Mouse (Mus musculus) neural tube, postnatal 0 days (tissue): Measurements from ENCODE around the gene Olfr1340. TPM values are rescaled to one million over a fixed set of nuclear protein-coding genes. Genes with fewer than 3 reads are reported as not detected.

Experiments
- polyA plus RNA-seq: library from polyadenylated mRNA; unstranded; fragments of >200 nt; fragmentation: Nextera tagmentation; extraction: Ambion mirVana; gene quantifications from 2 replicates; pipeline ENCODE4 v1.2.1, GENCODE M21; 2015

Olfr1340 gene
- polyA plus RNA-seq = not detected in 2 replicates

DNA sequence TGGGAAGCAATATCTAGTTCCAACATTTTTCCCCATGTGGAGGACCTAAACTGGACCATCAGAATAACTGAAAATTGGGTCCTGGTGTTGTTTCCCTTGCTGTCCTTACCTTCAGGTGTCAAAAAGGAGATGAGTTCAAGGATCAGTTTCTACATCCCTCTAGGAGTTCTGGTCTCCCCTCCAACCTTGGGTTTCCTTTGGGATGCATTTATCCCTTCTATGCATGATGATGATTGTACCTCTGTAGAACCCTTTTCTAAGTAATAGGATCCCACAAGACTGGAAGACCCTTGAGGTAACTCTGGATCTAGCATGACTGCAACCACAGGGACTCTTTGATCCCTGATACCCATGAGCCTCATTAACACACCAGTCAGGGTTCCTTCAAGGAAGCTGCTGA lies at the start of gene Olfr1340:
Gene Olfr1340, plus strand, starts transcription at position 301 of the 400 bp plus-strand sequence.

DNA sequence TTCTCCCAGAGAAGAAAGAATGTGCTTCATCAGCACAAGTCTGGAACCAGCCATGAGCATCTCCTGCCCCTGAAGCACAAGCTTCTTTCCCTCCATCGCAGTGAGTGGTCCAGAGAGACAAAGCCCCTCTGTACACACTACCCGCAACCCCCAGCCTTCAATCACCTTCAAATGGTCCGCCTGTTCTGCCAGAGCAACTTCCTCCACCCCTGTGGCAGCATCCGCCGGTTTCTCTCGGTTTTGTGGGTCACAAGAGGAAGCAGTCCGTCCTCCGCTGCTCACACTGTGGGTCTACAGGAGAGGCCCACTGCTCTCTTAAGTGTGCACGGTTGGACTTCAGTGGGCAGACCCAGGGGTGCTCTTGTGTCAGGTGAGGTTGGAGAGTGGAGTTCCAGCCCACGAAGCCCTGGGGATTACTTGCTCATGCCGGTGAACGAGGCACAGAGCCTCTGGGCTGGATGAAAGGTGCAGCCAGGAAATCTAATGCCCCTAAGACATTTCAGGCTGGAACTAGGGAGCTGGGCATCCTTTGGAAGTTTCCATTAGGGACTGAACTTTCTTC lies 27.4 kb upstream of the Olfr1340 start, which contains the start of gene Olfr1342:
Gene Olfr1342, minus strand, starts transcription at position 345 of the 562 bp plus-strand sequence.

DNA sequence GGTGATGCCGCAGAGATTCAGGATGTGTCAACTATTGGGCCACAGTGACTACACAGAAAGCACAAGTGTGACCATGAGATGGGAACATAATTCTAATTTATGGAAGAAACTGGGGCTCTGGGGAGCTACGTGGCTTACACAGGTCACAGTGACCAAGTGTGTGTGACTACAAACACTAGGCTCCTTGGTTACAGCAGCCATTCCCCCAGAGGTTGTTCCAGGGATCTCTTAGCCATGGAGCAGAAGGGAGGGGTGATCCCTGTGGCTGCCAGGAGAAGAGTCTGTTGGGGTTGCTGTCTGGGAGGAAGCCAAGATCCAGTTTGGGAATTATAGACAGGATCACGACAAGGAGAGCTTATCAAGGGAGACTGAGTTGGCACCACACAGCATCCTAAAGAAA lies 16.7 kb upstream of the Olfr1340 start, which contains the start of gene Olfr1341:
Gene Olfr1341, plus strand, starts transcription at position 301 of the 400 bp plus-strand sequence.

DNA sequence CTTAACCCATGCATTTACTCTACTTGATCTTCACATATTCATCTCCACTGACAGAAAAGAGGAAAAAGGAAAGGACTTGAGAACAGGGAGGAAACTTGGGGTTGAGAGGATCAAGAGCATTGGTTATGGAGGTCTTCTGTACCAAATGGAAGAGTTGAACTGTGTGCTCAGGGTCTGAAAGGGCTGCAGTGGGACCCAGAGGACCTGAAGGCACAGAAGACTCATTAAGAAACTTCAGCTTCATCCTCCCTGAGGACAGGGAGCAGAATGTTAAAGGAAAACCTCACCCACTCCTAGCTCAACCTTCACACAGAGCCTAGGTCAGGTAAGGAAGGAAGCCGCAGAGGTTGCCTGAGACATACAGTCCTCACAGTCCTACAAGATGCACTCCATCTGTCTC lies 11.9 kb downstream of the Olfr1340 start, which contains the start of gene Olfr1339:
Gene Olfr1339, plus strand, starts transcription at position 301 of the 400 bp plus-strand sequence.

DNA sequence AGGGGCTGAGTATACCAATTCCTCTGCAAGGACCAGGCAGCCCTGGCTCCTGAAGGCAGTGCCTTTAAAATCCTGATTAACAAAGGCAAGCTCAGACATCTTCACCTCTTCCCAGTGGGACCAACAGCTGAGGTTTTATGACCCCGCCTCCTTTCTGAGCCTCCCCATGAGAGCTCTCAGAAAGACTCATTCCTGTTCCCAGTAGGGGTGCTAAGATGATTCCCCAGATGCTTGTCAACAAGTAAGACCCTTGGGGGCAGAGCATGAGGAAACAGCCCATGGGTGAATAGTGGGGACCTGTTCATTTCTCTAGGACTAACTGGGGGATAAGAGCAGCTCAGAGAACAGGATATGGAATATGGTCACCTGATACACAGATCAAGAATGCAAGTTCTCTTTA lies 38.7 kb downstream of the Olfr1340 start, which contains the start of gene Olfr1338:
Gene Olfr1338, minus strand, starts transcription at position 101 of the 400 bp plus-strand sequence.

Other genes starting within 250 kb of the Olfr1340 start
- gene Tie1, start 230.1 kb upstream of the Olfr1340 start, polyA plus RNA-seq = 9.8 and 11.7 TPM in 2 replicates
- gene 2610528J11Rik, start 193.1 kb upstream of the Olfr1340 start, polyA plus RNA-seq = not detected in 2 replicates
- 0.47 and 1.1 TPM in 2 replicates for gene Tmem125, start 176.1 kb upstream of the Olfr1340 start, polyA plus RNA-seq
- gene Cfap57, start 99.4 kb upstream of the Olfr1340 start, polyA plus RNA-seq = 1.2 and 1.3 TPM in 2 replicates
- 80.3 and 86.1 TPM in 2 replicates for gene Ebna1bp2, start 99.3 kb upstream of the Olfr1340 start, polyA plus RNA-seq
- not detected in 2 replicates for gene Olfr62, start 61.2 kb upstream of the Olfr1340 start, polyA plus RNA-seq
- not detected in 2 replicates for gene Olfr1342, start 27.4 kb upstream of the Olfr1340 start, polyA plus RNA-seq
- not detected in 2 replicates for gene Olfr1341, start 16.6 kb upstream of the Olfr1340 start, polyA plus RNA-seq
- not detected in 2 replicates for gene Olfr1339, start 12.0 kb downstream of the Olfr1340 start, polyA plus RNA-seq
- not detected in 2 replicates for gene Olfr1338, start 38.6 kb downstream of the Olfr1340 start, polyA plus RNA-seq
- not detected in 2 replicates for gene Olfr1337, start 62.4 kb downstream of the Olfr1340 start, polyA plus RNA-seq
- gene Olfr1335, start 89.8 kb downstream of the Olfr1340 start, polyA plus RNA-seq = not detected in 2 replicates
- gene Olfr1333, start 116.1 kb downstream of the Olfr1340 start, polyA plus RNA-seq = not detected in 2 replicates
- not detected in 2 replicates for gene Olfr1331, start 144.5 kb downstream of the Olfr1340 start, polyA plus RNA-seq
- not detected in 2 replicates for gene Olfr1330, start 168.5 kb downstream of the Olfr1340 start, polyA plus RNA-seq
- not detected in 2 replicates for gene Olfr1329, start 197.3 kb downstream of the Olfr1340 start, polyA plus RNA-seq
- not detected in 2 replicates for gene Olfr1328, start 218.5 kb downstream of the Olfr1340 start, polyA plus RNA-seq
- gene Lao1, start 241.4 kb downstream of the Olfr1340 start, polyA plus RNA-seq = 0.09 and 0.13 TPM in 2 replicates